Mouse (Mus musculus) left cerebral cortex, adult 11 months (tissue): ENCODE data around the gene Gm4175.
"Not testable (repeated sequence)": the region's sequence is repeated elsewhere in the genome, so short reads cannot be mapped to it uniquely, and the experiment has no call there.

ENCODE experiments used
- DNase-seq: peaks from one replicate; pipeline ENCODE4 v3.0.0; 2022; ENCODE audit warnings: low spot score

The Gm4175 gene

DNA sequence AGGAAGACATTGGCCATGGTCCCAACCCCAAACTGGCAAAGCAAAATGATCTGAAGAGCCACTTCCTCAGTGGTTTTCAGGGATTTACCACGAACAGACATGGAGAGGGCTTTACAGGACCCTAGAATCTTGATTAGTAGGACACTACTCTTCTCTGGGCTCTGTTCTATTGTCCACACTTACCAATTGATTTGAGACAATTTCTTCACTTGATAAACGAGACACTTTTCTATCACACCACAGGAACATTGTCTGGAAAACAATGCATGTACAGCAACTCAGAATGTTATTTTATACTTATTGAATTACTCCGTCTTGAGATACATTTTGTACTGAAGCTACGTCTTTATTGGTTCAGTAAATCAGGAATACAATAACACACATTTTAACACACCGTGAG is at the start of gene Gm4175:
Gene Gm4175 (minus strand): TSS at position 101 of the 400 bp plus-strand sequence.
- DNase-seq: not testable (repeated sequence)

GRCm38 (mm10) chr7:21796628-21797027 is 35.4 kb upstream of the Gm4175 start, which contains the start of gene Gm4177:
Gene Gm4177, minus strand, starts transcription at chr7:21796728.
- DNase-seq: not testable (repeated sequence)
